Mouse (Mus musculus): ENCODE data around the gene Klhdc2. TPM values are rescaled to one million over a fixed set of nuclear protein-coding genes. Genes with fewer than 3 reads are reported as not detected.

Klhdc2 gene
- polyA plus RNA-seq, 1 experiment from 2014 or later: 157 TPM

DNA sequence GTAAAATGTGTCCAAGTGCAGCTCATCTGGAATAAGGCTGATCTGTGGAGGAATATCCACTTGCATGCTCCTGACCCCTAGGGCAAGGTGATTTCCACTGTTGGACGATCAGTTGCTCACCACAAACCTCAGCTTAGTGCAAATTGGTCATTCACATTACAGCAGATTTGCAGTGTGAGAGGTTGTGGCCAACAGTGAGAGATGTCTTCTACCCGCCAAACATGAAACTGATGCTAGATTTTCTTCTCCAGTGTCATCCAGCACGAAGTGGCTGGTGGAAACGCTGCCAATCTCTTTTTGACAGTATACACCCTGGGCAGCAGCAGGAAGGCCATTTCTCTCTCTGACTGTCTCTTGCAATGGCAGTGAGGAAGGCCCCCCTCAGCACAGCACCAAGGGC is 830 bp upstream of the Klhdc2 start:
- no peak overlapping the region; the same call in 1 of the 2 replicates for H3K4me3 ChIP-seq (ENCODE audit: low read depth, low read length)
- H3K27ac ChIP-seq (ENCODE audit: low read depth, low read length): peak overlapping the region; percentile 94
- H3K27me3 ChIP-seq (ENCODE audit: control insufficient read depth, insufficient read depth, low read length): no peaks in the 10 kb centered on the region
- peaks cover 3% of the 10 kb centered on the region; the same call in 1 of the 2 replicates for H3K36me3 ChIP-seq (ENCODE audit: control insufficient read depth, insufficient read depth, low read length)
- no peaks in the 10 kb centered on the region for H3K9me3 ChIP-seq (replicated peaks; ENCODE audit: control insufficient read depth, low read length)
- no peak overlapping the region for H3K9ac ChIP-seq (ENCODE audit: low read depth, low read length)
- 82% methylated on average over 4 of the region's 4 CpGs for WGBS (ENCODE audit: insufficient replicate concordance)
- ATAC-seq (replicated peaks; ENCODE audit: insufficient number of reproducible peaks, low FRiP score, low TSS enrichment): no peak
- H3K4me1 ChIP-seq (ENCODE audit: control insufficient read depth, insufficient read depth, low read length): peaks cover 16% of the 10 kb centered on the region; the same call in 1 of the 2 replicates
- H3K4me2 ChIP-seq: peak overlapping the region; percentile 86

DNA sequence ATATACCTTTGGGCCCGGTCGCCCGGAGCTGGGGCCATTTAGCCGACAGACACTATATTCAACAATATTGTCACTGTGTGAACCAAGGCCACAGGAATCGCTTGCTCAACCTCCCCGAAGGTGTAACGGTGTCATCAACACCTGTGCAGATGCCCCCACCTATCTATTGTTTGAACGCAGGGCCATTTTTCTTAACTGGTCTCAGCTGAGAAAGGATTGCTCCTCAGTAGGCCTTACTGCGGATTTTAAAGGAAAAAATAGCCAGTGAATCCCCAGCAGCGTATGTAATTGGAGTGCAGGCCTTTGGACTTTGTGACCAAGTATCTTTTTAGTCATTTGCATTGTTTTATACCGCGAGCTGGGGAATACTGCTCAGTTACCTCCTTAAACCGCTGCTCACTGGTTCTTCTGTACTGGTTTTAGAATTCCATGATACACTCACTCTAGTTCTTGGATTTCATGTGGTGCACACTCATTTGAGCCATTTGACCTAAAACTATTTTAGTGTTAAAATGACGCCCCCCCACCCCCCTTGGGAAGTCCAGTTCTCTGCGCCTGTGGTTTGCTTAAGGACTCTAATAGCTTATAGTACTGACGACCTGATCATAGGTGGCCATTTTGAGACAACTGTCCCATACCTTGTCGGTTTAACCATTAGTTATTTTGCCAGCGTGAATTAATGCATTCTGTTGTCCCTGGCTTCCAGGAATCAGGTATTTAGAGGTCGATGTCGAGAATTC is 1.1 kb downstream of the Klhdc2 start:
- Histone ChIP-seq H3K9me3 (replicated peaks; ENCODE audit: control insufficient read depth, low read length) (no peaks in the 10 kb centered on the region), H3K4me2 (peak overlapping the region; percentile 86), H3K9ac (ENCODE audit: low read depth, low read length) (peak overlapping the region; percentile 99), H3K27ac (ENCODE audit: low read depth, low read length) (peak overlapping the region; percentile 94), H3K4me3 (ENCODE audit: low read depth, low read length) (peak overlapping the region; percentile 98), H3K27me3 (ENCODE audit: control insufficient read depth, insufficient read depth, low read length) (no peaks in the 10 kb centered on the region), H3K4me1 (ENCODE audit: control insufficient read depth, insufficient read depth, low read length) (peaks cover 16% of the 10 kb centered on the region; the same call in 1 of the 2 replicates), H3K36me3 (ENCODE audit: control insufficient read depth, insufficient read depth, low read length) (peaks cover 14% of the 10 kb centered on the region)
- WGBS (ENCODE audit: insufficient replicate concordance): 19% methylated on average over 20 of the region's 20 CpGs
- ATAC-seq (replicated peaks; ENCODE audit: insufficient number of reproducible peaks, low FRiP score, low TSS enrichment): no peak

DNA sequence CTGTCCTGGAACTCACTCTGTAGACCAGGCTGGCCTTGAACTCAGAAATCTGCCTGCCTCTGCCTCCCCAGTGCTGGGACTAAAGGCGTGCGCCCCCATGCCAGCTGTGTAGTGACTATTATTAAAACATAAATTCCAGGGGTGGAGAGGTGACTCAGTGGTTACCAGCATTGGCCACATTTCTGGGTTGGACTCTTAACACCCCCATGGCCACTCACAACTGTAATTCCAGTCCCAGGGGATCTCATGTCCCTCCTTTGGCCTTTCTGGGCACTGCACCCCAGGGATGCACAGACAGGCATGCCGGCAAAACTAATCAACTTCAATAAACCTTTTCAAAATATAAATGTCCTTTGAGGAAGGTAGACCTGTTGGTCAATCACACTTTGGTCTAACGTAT is 1.8 kb downstream of the Klhdc2 start:
- Histone ChIP-seq H3K4me2 (peak overlapping the region; percentile 86), H3K27ac (ENCODE audit: low read depth, low read length) (no peak overlapping the region), H3K36me3 (ENCODE audit: control insufficient read depth, insufficient read depth, low read length) (peaks cover 17% of the 10 kb centered on the region), H3K9ac (ENCODE audit: low read depth, low read length) (no peak overlapping the region), H3K4me1 (ENCODE audit: control insufficient read depth, insufficient read depth, low read length) (peaks cover 16% of the 10 kb centered on the region; the same call in 1 of the 2 replicates), H3K4me3 (ENCODE audit: low read depth, low read length) (peak overlapping the region; percentile 98), H3K9me3 (replicated peaks; ENCODE audit: control insufficient read depth, low read length) (no peaks in the 10 kb centered on the region), H3K27me3 (ENCODE audit: control insufficient read depth, insufficient read depth, low read length) (no peaks in the 10 kb centered on the region)
- WGBS (ENCODE audit: insufficient replicate concordance): 94% methylated on average over 4 of the region's 4 CpGs
- ATAC-seq (replicated peaks; ENCODE audit: insufficient number of reproducible peaks, low FRiP score, low TSS enrichment): no peak

DNA sequence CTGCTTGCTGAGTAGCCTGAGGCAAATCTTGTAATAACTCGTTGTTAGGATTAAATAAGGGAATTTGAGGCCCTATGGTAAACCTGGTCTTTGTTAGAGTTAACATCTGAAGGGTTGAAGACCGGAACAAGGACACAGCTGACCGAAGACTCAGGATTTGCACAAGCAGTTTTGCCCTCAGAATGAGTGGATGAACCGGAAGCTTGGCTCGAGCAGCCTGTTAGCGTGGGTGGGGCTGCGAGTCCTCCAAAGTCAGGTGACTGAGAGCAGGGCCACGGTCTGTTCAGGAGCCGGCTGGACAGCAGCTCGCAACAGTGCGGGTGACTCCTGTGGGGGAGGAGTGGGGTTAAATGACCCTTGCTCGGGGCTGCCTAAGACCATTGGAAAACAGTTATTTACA is 2.8 kb downstream of the Klhdc2 start:
- Histone ChIP-seq H3K4me1 (ENCODE audit: control insufficient read depth, insufficient read depth, low read length) (peaks cover 16% of the 10 kb centered on the region; the same call in 1 of the 2 replicates), H3K4me3 (ENCODE audit: low read depth, low read length) (peak overlapping the region; percentile 98), H3K4me2 (peak overlapping the region; percentile 86), H3K9me3 (replicated peaks; ENCODE audit: control insufficient read depth, low read length) (no peaks in the 10 kb centered on the region), H3K27ac (ENCODE audit: low read depth, low read length) (peak overlapping the region; percentile 57; the same call in 1 of the 2 replicates), H3K36me3 (ENCODE audit: control insufficient read depth, insufficient read depth, low read length) (peaks cover 23% of the 10 kb centered on the region), H3K9ac (ENCODE audit: low read depth, low read length) (peak overlapping the region; percentile 52; the same call in 1 of the 2 replicates), H3K27me3 (ENCODE audit: control insufficient read depth, insufficient read depth, low read length) (no peaks in the 10 kb centered on the region)
- WGBS (ENCODE audit: insufficient replicate concordance): 51% methylated on average over 12 of the region's 12 CpGs
- ATAC-seq (replicated peaks; ENCODE audit: insufficient number of reproducible peaks, low FRiP score, low TSS enrichment): no peak; the same call in 1 of the 2 replicates

DNA sequence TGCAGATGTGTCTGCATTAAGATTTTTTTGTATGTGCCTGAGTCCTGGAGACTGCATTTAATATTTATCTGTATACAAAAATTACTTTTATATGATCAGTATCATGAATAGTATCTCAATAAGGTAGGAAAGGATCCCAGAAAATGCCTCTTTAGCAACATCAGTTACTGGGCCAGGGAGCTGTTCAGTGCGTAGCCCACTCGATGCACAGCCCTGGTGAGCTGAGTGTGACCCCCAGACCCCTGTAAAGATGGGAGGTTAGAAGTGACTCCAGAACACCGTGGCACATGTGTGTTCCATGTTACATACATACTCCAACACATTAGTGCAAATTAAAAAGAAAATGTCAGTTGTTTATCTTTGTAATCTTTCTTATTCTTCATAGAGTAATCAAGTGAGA is 3.4 kb downstream of the Klhdc2 start:
- H3K27me3 ChIP-seq (ENCODE audit: control insufficient read depth, insufficient read depth, low read length): no peaks in the 10 kb centered on the region

DNA sequence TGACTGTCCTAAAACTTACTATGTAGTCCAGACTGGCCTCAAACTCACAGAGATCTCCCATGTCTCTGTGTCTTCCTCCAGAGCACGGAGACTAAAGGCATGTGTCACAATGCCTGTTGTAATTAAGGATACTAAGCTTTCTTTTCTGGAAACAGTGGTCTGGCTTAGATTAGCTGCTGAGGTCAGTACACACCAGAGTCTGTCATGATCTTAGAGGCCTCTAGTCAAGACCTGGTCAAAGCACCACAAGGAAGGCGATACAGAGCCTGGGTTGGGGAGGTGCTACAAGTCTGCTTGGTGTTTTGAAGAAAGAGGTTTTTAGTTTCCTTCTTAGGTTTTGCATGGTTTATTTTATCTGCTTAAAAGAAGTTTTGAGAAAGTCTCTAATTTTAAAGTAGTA is 3.9 kb downstream of the Klhdc2 start:
- Histone ChIP-seq H3K9ac (ENCODE audit: low read depth, low read length) (no peak overlapping the region), H3K27ac (ENCODE audit: low read depth, low read length) (no peak overlapping the region), H3K4me3 (ENCODE audit: low read depth, low read length) (no peak overlapping the region), H3K36me3 (ENCODE audit: control insufficient read depth, insufficient read depth, low read length) (peaks cover 31% of the 10 kb centered on the region), H3K4me1 (ENCODE audit: control insufficient read depth, insufficient read depth, low read length) (peaks cover 16% of the 10 kb centered on the region; the same call in 1 of the 2 replicates), H3K27me3 (ENCODE audit: control insufficient read depth, insufficient read depth, low read length) (no peaks in the 10 kb centered on the region), H3K4me2 (no peak overlapping the region), H3K9me3 (replicated peaks; ENCODE audit: control insufficient read depth, low read length) (no peaks in the 10 kb centered on the region)
- WGBS (ENCODE audit: insufficient replicate concordance): 88% methylated on average over 2 of the region's 2 CpGs
- no peak for ATAC-seq (replicated peaks; ENCODE audit: insufficient number of reproducible peaks, low FRiP score, low TSS enrichment)

More for the DNA sequence above, 3.4 kb downstream of the Klhdc2 start:
- 91% methylated on average over 3 of the region's 3 CpGs for WGBS (ENCODE audit: insufficient replicate concordance)
- Histone ChIP-seq H3K4me3 (ENCODE audit: low read depth, low read length) (peak overlapping the region; percentile 98; the same call in 1 of the 2 replicates), H3K9ac (ENCODE audit: low read depth, low read length) (no peak overlapping the region), H3K36me3 (ENCODE audit: control insufficient read depth, insufficient read depth, low read length) (peaks cover 25% of the 10 kb centered on the region), H3K4me2 (peak overlapping the region; percentile 86), H3K27ac (ENCODE audit: low read depth, low read length) (no peak overlapping the region), H3K4me1 (ENCODE audit: control insufficient read depth, insufficient read depth, low read length) (peaks cover 16% of the 10 kb centered on the region; the same call in 1 of the 2 replicates), H3K9me3 (replicated peaks; ENCODE audit: control insufficient read depth, low read length) (no peaks in the 10 kb centered on the region)
- no peak for ATAC-seq (replicated peaks; ENCODE audit: insufficient number of reproducible peaks, low FRiP score, low TSS enrichment)

DNA sequence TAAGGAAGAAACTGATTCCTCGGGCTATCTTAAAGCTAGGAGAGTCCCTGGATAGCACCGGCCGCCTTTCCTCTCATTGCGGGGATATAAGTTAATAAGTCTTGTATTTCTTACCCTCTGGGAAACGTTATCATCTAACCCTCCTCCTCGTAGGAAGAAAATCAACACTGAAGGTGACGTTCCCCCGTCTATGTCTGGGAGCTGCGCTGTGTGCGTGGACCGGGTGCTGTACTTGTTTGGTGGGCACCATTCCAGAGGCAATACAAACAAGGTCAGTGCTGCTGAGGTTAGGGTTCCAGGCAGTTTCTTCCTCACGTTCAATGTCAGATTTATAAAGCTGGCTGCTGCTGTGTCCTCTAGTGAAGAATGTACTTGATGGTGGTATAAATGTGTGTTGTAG is 5.7 kb downstream of the Klhdc2 start:
- H3K27ac ChIP-seq (ENCODE audit: low read depth, low read length): no peak overlapping the region
- no peaks in the 10 kb centered on the region for H3K9me3 ChIP-seq (replicated peaks; ENCODE audit: control insufficient read depth, low read length)
- 94% methylated on average over 12 of the region's 12 CpGs for WGBS (ENCODE audit: insufficient replicate concordance)
- no peak overlapping the region for H3K4me2 ChIP-seq
- no peak for ATAC-seq (replicated peaks; ENCODE audit: insufficient number of reproducible peaks, low FRiP score, low TSS enrichment)
- H3K27me3 ChIP-seq (ENCODE audit: control insufficient read depth, insufficient read depth, low read length): no peaks in the 10 kb centered on the region
- H3K36me3 ChIP-seq (ENCODE audit: control insufficient read depth, insufficient read depth, low read length): peaks cover 37% of the 10 kb centered on the region
- H3K4me1 ChIP-seq (ENCODE audit: control insufficient read depth, insufficient read depth, low read length): peaks cover 16% of the 10 kb centered on the region; the same call in 1 of the 2 replicates
- H3K9ac ChIP-seq (ENCODE audit: low read depth, low read length): no peak overlapping the region
- no peak overlapping the region for H3K4me3 ChIP-seq (ENCODE audit: low read depth, low read length)

DNA sequence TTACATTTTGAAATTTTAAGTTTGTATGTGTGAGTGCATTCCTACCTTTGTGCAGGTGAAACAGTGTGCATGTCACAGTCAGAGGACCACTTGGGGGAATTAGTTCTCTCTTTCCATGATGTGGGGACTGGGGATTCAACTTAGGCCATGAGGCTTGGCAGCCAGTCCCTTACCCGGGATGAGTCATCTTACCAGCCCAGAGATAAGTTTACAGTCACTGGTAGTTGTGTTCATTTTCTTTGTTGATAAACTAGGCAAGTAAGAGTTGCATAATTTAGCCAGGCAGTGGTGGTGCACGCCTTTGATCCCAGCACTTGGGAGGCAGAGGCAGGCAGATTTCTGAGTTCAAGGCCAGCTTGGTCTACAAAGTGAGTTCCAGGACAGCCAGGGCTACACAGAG is 7.6 kb downstream of the Klhdc2 start:
- no peak overlapping the region for H3K9ac ChIP-seq (ENCODE audit: low read depth, low read length)
- WGBS (ENCODE audit: insufficient replicate concordance): 81% methylated on average over 2 of the region's 2 CpGs
- H3K27ac ChIP-seq (ENCODE audit: low read depth, low read length): no peak overlapping the region
- no peak for ATAC-seq (replicated peaks; ENCODE audit: insufficient number of reproducible peaks, low FRiP score, low TSS enrichment)
- H3K4me1 ChIP-seq (ENCODE audit: control insufficient read depth, insufficient read depth, low read length): peaks cover 5% of the 10 kb centered on the region; the same call in 1 of the 2 replicates
- no peaks in the 10 kb centered on the region for H3K9me3 ChIP-seq (replicated peaks; ENCODE audit: control insufficient read depth, low read length)
- H3K27me3 ChIP-seq (ENCODE audit: control insufficient read depth, insufficient read depth, low read length): no peaks in the 10 kb centered on the region
- no peak overlapping the region for H3K4me3 ChIP-seq (ENCODE audit: low read depth, low read length)
- H3K4me2 ChIP-seq: no peak overlapping the region
- peaks cover 44% of the 10 kb centered on the region for H3K36me3 ChIP-seq (ENCODE audit: control insufficient read depth, insufficient read depth, low read length)
